Mouse (Mus musculus) intestine, embryonic 16.5 days (tissue): ENCODE data around the gene Gm12794. TPM values are rescaled to one million over a fixed set of nuclear protein-coding genes. Genes with fewer than 3 reads are reported as not detected.
"Not testable (repeated sequence)": the region's sequence is repeated elsewhere in the genome, so short reads cannot be mapped to it uniquely, and the experiment has no call there.

Source experiments
- ATAC-seq: fragments of 200-750 bp; cut with Nextera tagmentation; 2 replicates; pipeline ENCODE4 v1.8.0; 2017; ENCODE audit warnings: moderate TSS enrichment, moderate library complexity
- H3K27ac ChIP-seq: fragments of 300-500 bp; sonication (generic); 2 replicates; pipeline ENCODE4 v1.5.1; 2014; ENCODE audit warnings: mild to moderate bottlenecking, low read length
- H3K27me3 ChIP-seq: fragments of 300-500 bp; sonication (generic); replicated peaks from 2 replicates; pipeline ENCODE4 v1.6.1; 2014; ENCODE audit warnings: low read length, control low read depth, mixed read lengths; ENCODE audit not compliant: control insufficient read depth, insufficient read depth
- H3K36me3 ChIP-seq: fragments of 300-500 bp; sonication (generic); 2 replicates; pipeline ENCODE4 v1.6.1; 2014; ENCODE audit warnings: low read length, control low read depth; ENCODE audit not compliant: control insufficient read depth, insufficient read depth
- H3K4me1 ChIP-seq: fragments of 300-500 bp; sonication (generic); 2 replicates; pipeline ENCODE4 v1.6.1; 2014; ENCODE audit warnings: low read length, control low read depth, mixed read lengths; ENCODE audit not compliant: control insufficient read depth, insufficient read depth
- H3K4me2 ChIP-seq: fragments of 300-500 bp; sonication (generic); 2 replicates; pipeline ENCODE4 v1.6.1; 2014; ENCODE audit warnings: low read depth, low read length, control low read depth
- H3K4me3 ChIP-seq: fragments of 300-500 bp; sonication (generic); 2 replicates; pipeline ENCODE4 v1.5.1; 2014; ENCODE audit warnings: mild to moderate bottlenecking, low read length
- H3K9ac ChIP-seq: fragments of 300-500 bp; sonication (generic); 2 replicates; pipeline ENCODE4 v1.6.1; 2014; ENCODE audit warnings: low read depth, low read length
- H3K9me3 ChIP-seq: fragments of 300-500 bp; sonication (generic); 2 replicates; pipeline ENCODE4 v1.6.1; 2016; ENCODE audit warnings: low read length, control low read depth; ENCODE audit not compliant: control insufficient read depth
- WGBS: fragments of 180-500 bp; shearing (Covaris S2); extraction: QIAGEN DNeasy Blood & Tissue Kit; methylation state at CpG from one replicate; pipeline ENCODE4 v1.1.7; 2014; 5-methylcytosine and 5-hydroxymethylcytosine counted together
- polyA plus RNA-seq: library from polyadenylated mRNA; unstranded; fragments of >200 nt; fragmentation: Nextera tagmentation; extraction: Ambion mirVana; gene quantifications from 2 replicates; pipeline ENCODE4 v1.2.1, GENCODE M21; 2015

Gene Gm12794
- not detected in 2 replicates for polyA plus RNA-seq

DNA sequence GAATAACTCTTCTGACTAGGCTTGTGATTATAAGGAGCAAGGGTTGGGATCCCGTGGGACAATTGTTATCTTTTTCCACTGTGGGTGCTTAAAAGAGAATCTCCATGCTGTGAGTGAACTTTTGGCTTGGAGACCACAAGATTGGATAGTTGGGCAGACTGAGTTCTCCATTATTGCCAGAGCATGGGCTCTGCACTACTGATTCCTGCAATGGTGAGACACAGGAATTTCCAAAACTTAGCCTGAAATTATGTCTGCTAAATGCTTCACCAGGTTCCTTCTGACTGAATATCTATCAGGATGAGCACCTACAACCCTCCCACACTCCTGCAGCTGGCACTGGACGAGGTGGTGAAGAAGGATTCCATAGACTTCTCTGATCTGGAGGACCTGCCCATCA, at the start of gene Gm12794:
Gene Gm12794 (plus strand): TSS at position 301 of the 400 bp plus-strand sequence.
- not testable (repeated sequence) for H3K4me1 ChIP-seq, H3K9ac ChIP-seq, H3K4me3 ChIP-seq, H3K9me3 ChIP-seq, H3K27me3 ChIP-seq, H3K27ac ChIP-seq, ATAC-seq, H3K36me3 ChIP-seq, H3K4me2 ChIP-seq
- 80% methylated on average over 2 of the region's 2 CpGs for WGBS

DNA sequence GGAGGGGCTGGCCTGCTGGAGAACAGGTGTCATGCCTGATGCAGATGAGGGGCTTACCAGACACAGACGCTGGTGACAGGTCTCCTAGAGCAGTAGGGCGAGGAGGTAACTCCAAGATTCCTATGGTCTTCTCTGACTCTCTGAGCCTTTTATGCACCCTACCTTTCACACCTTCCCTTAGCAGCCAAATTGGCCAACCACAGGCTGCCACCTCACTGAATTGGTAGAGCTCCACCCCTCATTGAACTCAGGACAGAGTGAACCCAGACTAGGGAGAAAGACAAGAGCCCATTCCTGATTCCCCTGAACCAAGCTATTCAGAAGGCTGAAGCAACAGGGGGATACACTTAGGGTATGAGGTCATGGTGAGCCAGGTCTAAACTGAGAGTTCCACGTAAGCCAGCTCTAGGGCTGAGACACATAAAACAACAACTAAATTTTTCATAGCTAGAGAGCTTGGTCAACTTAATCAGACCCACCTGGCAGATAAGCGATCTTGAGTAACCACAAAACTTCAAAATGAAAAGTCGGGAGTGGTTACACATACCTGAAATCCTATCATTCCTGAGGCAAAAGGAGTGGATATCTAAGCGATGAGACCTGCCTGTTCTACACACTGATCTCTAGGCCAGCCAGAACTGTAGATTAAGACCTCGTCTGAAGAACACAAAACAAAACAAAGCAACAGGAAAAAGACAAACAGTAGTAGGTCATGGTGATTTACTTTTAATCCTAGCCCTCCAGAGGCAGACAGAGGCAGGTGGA, 46.4 kb upstream of the Gm12794 start, which contains the start of gene C130073F10Rik:
Gene C130073F10Rik (minus strand): TSS at position 134 of the 765 bp plus-strand sequence.
- no peak for ATAC-seq
- Histone ChIP-seq H3K9me3 (no peaks in the 10 kb centered on the region), H3K36me3 (no peaks in the 10 kb centered on the region), H3K4me1 (no peaks in the 10 kb centered on the region), H3K27ac (no peak within 1 kb of the TSS), H3K4me2 (no peak within 1 kb of the TSS), H3K4me3 (no peak within 1 kb of the TSS), H3K9ac (no peak within 1 kb of the TSS), H3K27me3 (no peaks in the 10 kb centered on the region)
- 78% methylated on average over 7 of the region's 7 CpGs for WGBS

- WGBS: 72% methylated on average over 2 of the region's 2 CpGs
- H3K27ac ChIP-seq, H3K4me3 ChIP-seq: not testable (repeated sequence)
Observed at GRCm38 (mm10) chr4:101908821-101909220, 31.4 kb upstream of the Gm12794 start, which contains the start of gene Gm12800. Gm12800 (plus strand) TSS chr4:101909121.

GRCm38 (mm10) chr4:101980949-101981348, 40.7 kb downstream of the Gm12794 start, which contains the start of gene Gm12790:
Gm12790 (minus strand) TSS chr4:101981049.
- H3K4me2 ChIP-seq, H3K9ac ChIP-seq, H3K27ac ChIP-seq, H3K4me3 ChIP-seq, H3K27me3 ChIP-seq, H3K4me1 ChIP-seq, H3K36me3 ChIP-seq, ATAC-seq, H3K9me3 ChIP-seq: not testable (repeated sequence)
- WGBS: 83% methylated on average over 1 of the region's 5 CpGs

More at GRCm38 (mm10) chr4:101908821-101909220, 31.4 kb upstream of the Gm12794 start, which contains the start of gene Gm12800:
- not testable (repeated sequence) for H3K9ac ChIP-seq, H3K4me2 ChIP-seq, ATAC-seq, H3K9me3 ChIP-seq, H3K4me1 ChIP-seq, H3K27me3 ChIP-seq, H3K36me3 ChIP-seq

DNA sequence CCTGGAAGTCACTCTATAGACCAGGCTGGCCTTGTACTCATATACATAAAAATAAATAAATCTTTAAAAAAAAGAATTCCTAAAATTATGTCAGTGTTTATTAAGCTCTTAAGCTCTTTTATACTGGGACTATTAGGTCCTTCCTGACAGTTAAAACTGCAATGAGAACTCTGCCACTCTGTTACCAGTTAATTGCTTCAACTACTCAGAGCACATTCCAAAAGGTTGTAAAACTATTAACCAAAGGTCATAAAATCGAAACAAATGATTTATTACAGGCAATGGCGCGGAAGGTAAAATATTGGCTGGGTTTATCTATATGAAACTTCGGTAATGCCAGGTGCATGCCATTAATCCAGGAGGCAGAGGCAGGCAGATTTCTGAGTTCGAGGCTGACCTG, 45.5 kb downstream of the Gm12794 start:
- Histone ChIP-seq H3K4me3 (no peak overlapping the region), H3K9ac (no peak overlapping the region), H3K36me3 (no peaks in the 10 kb centered on the region), H3K27ac (no peak overlapping the region), H3K4me1 (no peaks in the 10 kb centered on the region), H3K4me2 (no peak overlapping the region), H3K27me3 (no peaks in the 10 kb centered on the region), H3K9me3 (no peaks in the 10 kb centered on the region)
- peak; percentile 76 for ATAC-seq
- 57% methylated on average over 5 of the region's 5 CpGs for WGBS

GRCm38 (mm10) chr4:101986326-101986725, 46.1 kb downstream of the Gm12794 start, which contains the start of gene Gm12789:
Gm12789 (plus strand) TSS chr4:101986626.
- not testable (repeated sequence) for H3K27me3 ChIP-seq, H3K27ac ChIP-seq, H3K9ac ChIP-seq, H3K36me3 ChIP-seq, H3K4me1 ChIP-seq, H3K4me2 ChIP-seq, H3K4me3 ChIP-seq, ATAC-seq, H3K9me3 ChIP-seq
- WGBS: 95% methylated on average over 2 of the region's 2 CpGs

Other genes with a start within 250 kb of the Gm12794 start
- 1.1 and 1.2 TPM in 2 replicates for gene Lepr, start 223.0 kb upstream of the Gm12794 start, polyA plus RNA-seq
- not detected in 2 replicates for gene B020004J07Rik, start 96.4 kb upstream of the Gm12794 start, polyA plus RNA-seq
- gene C130073F10Rik, start 46.6 kb upstream of the Gm12794 start, polyA plus RNA-seq: not detected in 2 replicates
- not detected in 2 replicates for gene Gm12800, start 31.3 kb upstream of the Gm12794 start, polyA plus RNA-seq
- gene Gm12790, start 40.6 kb downstream of the Gm12794 start, polyA plus RNA-seq: not detected in 2 replicates
- gene Gm12789, start 46.2 kb downstream of the Gm12794 start, polyA plus RNA-seq: not detected in 2 replicates
- 11.0 and 12.1 TPM in 2 replicates for gene Pde4b, start 147.1 kb downstream of the Gm12794 start, polyA plus RNA-seq